Mouse (Mus musculus): ENCODE data around the gene Apoa4.

DNA sequence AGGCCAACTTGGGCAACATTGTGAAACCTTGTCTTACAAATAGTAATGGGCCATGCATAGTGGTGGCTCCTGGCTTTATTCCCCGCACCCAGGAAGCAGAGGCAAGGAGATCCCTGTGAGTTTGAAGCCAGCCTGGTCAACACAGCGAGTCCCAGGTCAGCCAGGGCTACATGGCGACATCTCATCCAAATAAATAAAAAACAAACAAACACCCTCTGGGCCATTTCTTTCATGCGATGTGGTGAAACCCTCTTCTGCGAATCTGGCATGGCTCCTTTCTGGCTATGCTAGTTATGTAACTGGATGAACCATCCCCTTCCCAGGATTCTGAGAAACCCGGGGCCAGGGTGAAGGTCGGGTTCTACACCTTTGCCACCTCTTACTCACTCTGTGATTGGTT, 15.7 kb downstream of the Apoa4 start:
- TF ChIP-seq POLR2A (IDR thresholded peaks at IDR 0.05; ENCODE audit: borderline replicate concordance, extremely low read depth, low read depth, low read length) (no peak), CTCF (IDR thresholded peaks at IDR 0.05; ENCODE audit: insufficient read depth, low read length) (no peak)
